Mouse (Mus musculus) cerebellum, adult 9-11 months (tissue): ENCODE measurements around the gene 4931406C07Rik.
"Not testable (repeated sequence)": the region's sequence is repeated elsewhere in the genome, so short reads cannot be mapped to it uniquely, and the experiment has no call there.

ENCODE experiments used
- DNase-seq: peaks from one replicate; pipeline ENCODE4 v3.0.0; 2022

Gene 4931406C07Rik

GRCm38 (mm10) chr9:15306398-15307119, at the start of gene 4931406C07Rik:
Gene 4931406C07Rik (minus strand): TSS chr9:15306448.
- DNase-seq = no peak

- no peak for DNase-seq
Observed at GRCm38 (mm10) chr9:15349925-15350324, 43.7 kb upstream of the 4931406C07Rik start.

GRCm38 (mm10) chr9:15337776-15338175, 31.5 kb upstream of the 4931406C07Rik start:
- no peak for DNase-seq

GRCm38 (mm10) chr9:15318170-15318742, 12.0 kb upstream of the 4931406C07Rik start:
- DNase-seq = no peak

GRCm38 (mm10) chr9:15317223-15318169, 11.2 kb upstream of the 4931406C07Rik start:
- DNase-seq = no peak

- not testable (repeated sequence) for DNase-seq
Observed at GRCm38 (mm10) chr9:15316296-15316695, 10.0 kb upstream of the 4931406C07Rik start.

- no peak for DNase-seq
Observed at GRCm38 (mm10) chr9:15314619-15315018, 8.4 kb upstream of the 4931406C07Rik start.

GRCm38 (mm10) chr9:15313633-15314032, 7.4 kb upstream of the 4931406C07Rik start:
- DNase-seq = no peak

- DNase-seq = no peak
Observed at GRCm38 (mm10) chr9:15312054-15312735, 5.9 kb upstream of the 4931406C07Rik start.

GRCm38 (mm10) chr9:15310179-15310578, 3.9 kb upstream of the 4931406C07Rik start:
- no peak for DNase-seq

GRCm38 (mm10) chr9:15309425-15309824, 3.2 kb upstream of the 4931406C07Rik start:
- no peak for DNase-seq

- no peak for DNase-seq
Observed at GRCm38 (mm10) chr9:15308254-15308653, 2.0 kb upstream of the 4931406C07Rik start.

GRCm38 (mm10) chr9:15307257-15307656, 1.0 kb upstream of the 4931406C07Rik start:
- no peak for DNase-seq

GRCm38 (mm10) chr9:15305503-15306397, 498 bp downstream of the 4931406C07Rik start, which contains the start of gene Taf1d:
Gene Taf1d (plus strand): TSS chr9:15306214.
- peak; percentile 96 for DNase-seq

GRCm38 (mm10) chr9:15302881-15303280, 3.4 kb downstream of the 4931406C07Rik start:
- no peak for DNase-seq

GRCm38 (mm10) chr9:15302006-15302405, 4.2 kb downstream of the 4931406C07Rik start:
- DNase-seq = not testable (repeated sequence)

GRCm38 (mm10) chr9:15301399-15301798, 4.8 kb downstream of the 4931406C07Rik start:
- DNase-seq = no peak

- DNase-seq = no peak
Observed at GRCm38 (mm10) chr9:15300056-15300455, 6.2 kb downstream of the 4931406C07Rik start.

- DNase-seq = no peak
Observed at GRCm38 (mm10) chr9:15298451-15298850, 7.8 kb downstream of the 4931406C07Rik start.

GRCm38 (mm10) chr9:15297112-15297511, 9.1 kb downstream of the 4931406C07Rik start:
- no peak for DNase-seq

GRCm38 (mm10) chr9:15289251-15289650, 17.0 kb downstream of the 4931406C07Rik start:
- no peak for DNase-seq

GRCm38 (mm10) chr9:15288402-15288801, 17.8 kb downstream of the 4931406C07Rik start:
- no peak for DNase-seq
